Mouse (Mus musculus) adrenal gland, postnatal 10 days (tissue): ENCODE results near the gene Creg2. TPM values are rescaled to one million over a fixed set of nuclear protein-coding genes. Genes with fewer than 3 reads are reported as not detected.
A peak's percentile ranks its signal among the peaks of the same experiment; 100 is the strongest.
"Not testable (repeated sequence)": the region's sequence is repeated elsewhere in the genome, so short reads cannot be mapped to it uniquely, and the experiment has no call there.

ENCODE experiments used
- DNase-seq: peaks from one replicate; pipeline ENCODE4 v3.0.0; 2021; ENCODE audit warnings: mixed read lengths
- total RNA-seq, 2 experiments: library from RNA; stranded (reverse); gene quantifications; 2 replicates each; pipeline ENCODE4 v1.2.3; 2021

Creg2 gene
- total RNA-seq, 2 experiments from 2014 or later = 0.36 to 1.1 TPM

- DNase-seq = peak; percentile 84
These were observed 636 bp downstream of the Creg2 start for GRCm38 (mm10) chr1:39650435-39651240.

DNA sequence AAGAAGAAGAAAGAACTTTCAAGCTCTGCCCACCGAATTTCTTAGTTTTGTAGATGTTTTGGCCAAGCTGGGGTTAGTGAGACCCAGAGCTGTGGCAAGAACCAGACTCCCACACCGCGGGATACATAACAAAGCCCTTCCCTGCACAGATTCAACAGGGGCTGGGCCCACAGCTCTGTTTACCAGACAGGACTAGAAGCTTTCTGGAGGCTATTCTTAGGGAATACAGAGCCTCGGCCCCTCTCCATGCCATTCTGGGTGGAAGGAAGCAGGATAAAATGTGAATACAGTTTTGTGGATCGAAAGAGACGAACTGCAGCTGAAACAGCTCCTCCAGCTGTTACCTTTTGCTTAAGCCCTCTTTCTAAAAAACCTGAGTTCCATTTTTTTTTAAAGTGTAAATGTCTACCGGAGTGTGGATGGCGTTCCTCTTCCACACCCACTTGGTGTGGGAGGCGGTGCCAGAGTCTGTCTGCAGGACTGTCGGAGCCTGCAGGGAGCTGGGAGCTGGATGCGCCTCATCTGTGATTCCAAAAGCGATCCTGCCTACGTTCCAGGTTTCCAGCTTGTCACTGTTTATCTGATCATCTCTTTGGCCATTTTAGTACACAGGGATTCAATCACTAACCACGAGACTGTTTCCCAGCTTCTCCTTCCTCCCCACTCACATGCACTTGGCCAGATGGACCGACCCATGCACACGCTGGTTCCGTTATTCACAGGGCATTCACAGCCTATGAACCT, 1.4 kb downstream of the Creg2 start:
- peak; percentile 20 for DNase-seq

DNA sequence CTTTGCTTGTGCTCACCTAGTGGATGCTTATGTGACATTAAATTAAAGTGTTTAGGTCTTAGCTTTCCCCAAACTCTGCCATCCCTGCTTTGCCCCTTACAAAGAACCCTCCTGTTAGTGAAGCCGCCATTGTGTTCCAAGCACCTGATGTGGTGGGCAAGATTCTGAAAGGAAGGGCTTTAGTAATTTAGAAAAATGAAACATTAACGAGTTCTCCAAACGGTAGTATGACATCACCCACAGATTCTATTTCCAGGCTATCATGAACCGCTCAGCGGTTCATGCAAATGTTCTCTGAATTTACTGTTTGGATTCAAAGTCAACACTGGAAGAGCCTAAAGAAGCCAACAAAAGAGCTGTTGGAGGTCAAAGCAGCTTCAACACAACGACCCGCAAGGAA, 2.7 kb downstream of the Creg2 start:
- DNase-seq = no peak

DNA sequence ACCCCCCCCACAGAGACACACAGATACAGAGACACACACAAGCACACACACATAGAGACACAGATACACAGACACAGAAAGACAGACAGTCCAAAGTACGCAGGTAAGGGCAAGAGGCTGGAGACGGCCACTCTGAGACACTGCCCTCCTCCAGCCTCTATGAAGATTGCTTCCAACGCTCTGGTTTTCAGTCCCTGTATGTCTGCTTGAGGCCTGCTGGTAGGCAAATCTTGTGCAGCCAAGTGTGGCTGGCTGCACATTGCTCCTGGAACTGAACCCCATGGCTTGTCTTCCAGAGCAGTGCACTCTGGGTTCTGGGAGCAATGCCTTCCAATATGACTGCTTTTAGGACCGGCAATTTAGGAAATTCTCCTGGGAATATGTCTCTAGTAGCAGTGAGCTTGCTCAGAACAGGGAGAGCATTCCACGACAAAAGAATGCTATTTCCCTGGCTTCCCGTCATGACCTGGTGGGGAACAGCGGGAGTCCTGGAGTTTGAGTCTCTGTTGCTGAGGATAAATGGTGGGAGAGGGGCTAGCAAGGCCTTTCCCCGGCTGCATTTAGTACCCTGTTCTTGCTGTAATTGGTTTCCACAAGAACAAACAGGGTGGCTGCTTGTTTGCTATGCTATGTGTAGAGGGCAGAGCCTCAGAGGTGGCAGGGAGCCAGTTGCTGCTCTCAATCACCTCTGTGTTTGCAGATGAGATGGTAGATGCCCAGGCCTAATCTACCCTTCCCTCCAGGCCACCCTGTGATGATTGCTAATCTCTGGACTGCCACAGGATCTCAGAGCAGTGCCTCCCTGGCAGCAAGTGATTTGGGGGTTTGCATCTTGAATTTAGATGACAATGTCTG, 5.1 kb downstream of the Creg2 start:
- no peak for DNase-seq

DNA sequence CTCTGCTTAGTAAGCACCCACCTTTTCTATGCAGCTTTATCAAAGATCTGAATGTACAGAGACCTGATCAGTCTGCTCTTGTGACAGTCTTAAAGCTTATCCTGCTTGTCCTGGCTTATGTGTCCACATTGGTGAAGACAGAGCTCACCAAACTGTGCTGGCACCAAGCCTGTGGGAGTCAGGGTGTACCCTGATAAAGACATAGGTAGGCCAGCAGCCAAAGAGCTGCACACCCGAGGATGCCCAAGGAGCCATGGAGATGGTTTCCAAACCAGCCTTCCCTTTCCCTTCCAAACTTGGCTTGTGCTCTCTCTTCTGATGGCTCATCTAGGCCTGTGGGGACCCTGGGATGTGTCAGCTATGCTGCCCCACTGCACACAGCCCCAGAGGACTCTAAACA, 6.9 kb downstream of the Creg2 start:
- no peak for DNase-seq

DNA sequence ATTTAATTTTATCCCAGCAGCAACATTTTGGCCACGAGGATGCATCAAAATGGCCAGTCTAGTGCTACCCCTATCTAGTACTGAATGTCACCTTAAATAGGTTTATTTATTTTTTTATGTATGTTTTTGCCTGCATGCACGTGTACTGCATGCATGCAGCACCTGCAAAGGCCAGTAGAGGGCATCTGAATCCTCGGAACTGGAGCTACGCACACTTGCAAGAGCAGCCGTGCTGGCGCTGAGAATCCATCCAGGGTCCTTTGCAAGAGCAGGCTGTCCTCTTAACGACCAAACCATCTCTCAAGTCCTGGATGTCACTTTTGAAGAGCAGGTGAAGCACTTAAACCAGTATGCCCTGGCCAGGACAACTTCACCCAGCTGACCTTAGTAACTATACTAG, 9.6 kb downstream of the Creg2 start:
- DNase-seq = no peak

DNA sequence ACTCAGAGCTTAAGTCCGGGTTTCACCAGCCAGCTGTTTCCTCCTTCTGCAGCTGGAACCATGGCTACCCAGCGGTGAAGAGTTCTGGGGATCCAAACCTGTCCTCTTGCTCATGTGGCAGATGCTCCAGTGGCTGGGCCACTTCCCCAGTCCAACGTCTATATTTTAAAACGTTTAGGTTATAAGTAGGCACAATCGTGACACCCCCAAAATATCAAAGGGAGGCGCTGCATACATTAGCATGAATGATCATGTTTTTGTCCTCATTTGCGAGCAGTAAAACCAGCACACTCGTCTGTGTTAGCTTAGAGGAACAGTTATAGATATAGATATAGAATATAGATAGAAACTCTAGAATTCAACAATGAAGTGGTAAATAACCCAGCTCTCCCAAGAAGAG, 14.1 kb downstream of the Creg2 start:
- DNase-seq = no peak

- no peak for DNase-seq
These were observed 14.6 kb downstream of the Creg2 start for GRCm38 (mm10) chr1:39636660-39637059.

GRCm38 (mm10) chr1:39636196-39636595, 15.1 kb downstream of the Creg2 start:
- no peak for DNase-seq

DNA sequence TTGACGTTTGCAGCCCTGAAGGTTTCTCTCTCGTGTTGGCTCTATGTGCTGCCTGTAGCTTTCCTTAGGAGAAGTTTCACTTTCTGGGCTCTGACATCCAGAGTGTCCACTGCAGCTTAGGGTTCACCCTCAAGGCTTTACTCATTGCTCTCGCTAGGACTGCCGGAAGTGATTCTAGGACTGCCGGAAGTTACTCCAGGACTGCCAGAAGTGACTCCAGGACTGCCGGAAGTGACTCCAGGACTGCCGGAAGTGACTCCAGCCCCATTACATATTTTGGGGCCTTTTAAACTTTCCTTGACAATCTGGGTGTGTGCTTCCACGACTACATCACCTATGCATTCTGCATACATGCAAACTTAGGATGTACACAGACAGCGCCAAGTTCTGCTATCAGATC, 22.7 kb downstream of the Creg2 start:
- no peak for DNase-seq

GRCm38 (mm10) chr1:39625491-39625890, 25.8 kb downstream of the Creg2 start:
- no peak for DNase-seq

- DNase-seq = no peak
These were observed 27.5 kb downstream of the Creg2 start for GRCm38 (mm10) chr1:39623729-39624128.

DNA sequence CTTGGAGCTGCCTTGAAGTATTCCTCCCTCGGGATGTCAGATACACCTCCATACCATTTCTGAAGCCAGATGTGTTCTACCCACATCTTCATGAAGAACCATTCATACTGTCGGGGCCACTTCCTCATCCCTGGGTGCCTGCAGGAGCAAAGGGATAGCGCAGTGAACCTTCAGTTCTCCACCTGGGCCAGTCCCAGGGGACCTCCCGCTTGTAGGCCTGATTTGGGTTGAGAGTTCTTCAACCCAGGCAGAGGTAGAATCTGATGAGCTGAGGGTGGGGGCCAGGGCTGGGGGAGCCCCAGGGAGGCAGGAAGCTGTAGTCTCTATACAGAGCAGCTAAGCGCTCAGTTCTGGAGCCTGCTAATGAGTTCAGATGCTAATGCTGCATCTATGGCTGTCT, 28.2 kb downstream of the Creg2 start:
- no peak for DNase-seq

GRCm38 (mm10) chr1:39618524-39618923, 32.8 kb downstream of the Creg2 start:
- DNase-seq = peak; percentile 47

- no peak for DNase-seq
These were observed 35.7 kb downstream of the Creg2 start for GRCm38 (mm10) chr1:39615526-39615925.

DNA sequence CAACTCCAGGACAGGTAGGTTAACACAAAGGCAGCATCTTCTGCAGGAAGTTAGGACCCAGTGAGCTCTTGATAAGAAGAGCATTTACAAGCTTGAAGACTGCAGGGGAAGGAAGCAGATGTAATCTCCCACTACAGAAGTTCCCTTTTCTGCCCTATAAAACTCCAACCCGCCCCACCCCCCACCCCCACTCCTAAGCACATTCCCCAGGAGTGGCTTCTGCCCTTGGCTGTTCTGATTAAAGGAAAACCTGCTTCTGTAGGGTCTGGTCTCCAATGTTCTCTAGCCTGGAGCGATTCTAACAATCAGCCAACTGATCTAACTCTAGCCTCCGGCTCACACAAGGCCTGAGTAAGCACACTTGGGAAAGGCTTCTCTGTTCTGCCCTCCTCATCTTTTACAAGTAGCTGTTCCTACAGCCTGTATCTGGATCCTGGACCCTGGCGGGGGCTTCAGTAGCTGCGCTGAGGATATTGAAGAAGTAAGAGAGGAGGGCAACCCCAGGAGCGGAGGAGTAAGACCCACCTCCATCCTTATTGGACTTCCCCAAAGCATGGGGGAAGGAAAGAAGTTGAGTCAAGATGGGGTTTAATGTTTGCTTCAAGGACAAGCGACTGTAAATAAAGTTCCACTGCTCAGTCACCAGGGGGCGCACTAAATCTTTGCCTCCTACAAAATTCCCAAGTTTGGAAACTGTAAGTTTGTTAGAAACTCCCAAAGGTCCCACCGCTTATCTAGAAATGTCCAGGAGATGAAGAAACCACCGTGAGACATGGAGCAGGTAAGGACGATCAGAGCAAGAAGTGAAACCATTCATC, 36.6 kb downstream of the Creg2 start:
- DNase-seq = peak; percentile 82

DNA sequence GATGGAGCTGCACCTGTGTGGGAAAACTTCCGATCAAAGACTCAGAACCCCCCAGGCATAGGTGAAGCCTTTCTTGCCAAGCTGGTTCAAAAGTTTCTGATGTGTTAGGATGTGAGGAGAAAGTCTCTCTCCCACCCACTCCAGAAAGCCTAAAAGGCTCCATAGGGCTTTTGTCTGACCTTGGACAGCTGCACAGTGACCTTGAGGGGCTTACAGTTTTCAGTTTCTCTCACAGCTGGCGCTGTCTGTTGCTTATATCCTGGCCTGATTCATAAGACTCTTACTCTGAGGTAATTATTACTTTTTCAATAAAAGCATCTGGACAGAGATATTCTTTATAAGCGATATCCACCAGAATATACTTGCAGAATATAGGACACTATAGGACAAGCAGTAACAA, 38.2 kb downstream of the Creg2 start:
- DNase-seq = no peak

DNA sequence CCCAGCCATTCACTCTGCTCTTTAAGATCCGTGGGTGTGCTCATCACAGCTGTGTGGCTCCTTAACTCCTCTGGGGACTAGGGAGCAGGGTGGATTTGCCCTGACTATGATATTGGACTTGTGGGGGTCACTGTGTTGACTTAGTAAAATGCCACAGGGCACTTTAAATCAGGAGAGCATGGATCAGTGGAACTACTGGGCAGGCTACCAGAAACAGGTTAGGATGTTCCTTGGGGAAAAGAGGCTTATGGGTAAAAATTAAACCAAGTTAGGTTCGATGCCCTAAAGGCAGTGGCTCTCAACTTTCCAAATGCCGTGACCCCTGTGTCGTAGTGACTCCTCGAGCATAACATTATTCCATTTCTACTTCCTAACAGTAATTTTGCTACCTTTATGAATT, 38.8 kb downstream of the Creg2 start:
- no peak for DNase-seq

- DNase-seq = no peak
These were observed 42.7 kb downstream of the Creg2 start for GRCm38 (mm10) chr1:39608534-39608933.

DNA sequence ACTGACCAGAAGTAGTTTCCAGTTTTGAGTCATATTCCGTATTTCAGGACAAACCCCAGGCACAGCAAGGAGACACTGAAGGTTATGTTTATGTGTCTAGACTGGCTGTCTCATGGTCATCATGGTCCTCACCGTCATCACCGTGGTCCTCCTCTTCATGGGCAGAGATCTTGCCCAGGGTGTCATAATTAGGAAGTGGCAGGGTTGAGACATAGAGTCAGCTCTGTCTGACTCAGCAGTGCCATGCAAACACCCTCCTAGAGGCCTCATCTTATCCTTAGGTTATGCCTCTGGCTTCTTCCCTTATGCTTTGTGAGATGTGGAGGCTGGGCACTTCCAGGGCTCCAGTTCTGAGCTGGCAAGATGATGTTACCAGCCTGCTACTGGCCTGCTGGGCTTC, 48.8 kb downstream of the Creg2 start:
- DNase-seq = no peak

- DNase-seq = peak; percentile 71
These were observed 52.5 kb downstream of the Creg2 start for GRCm38 (mm10) chr1:39598726-39599125.

DNA sequence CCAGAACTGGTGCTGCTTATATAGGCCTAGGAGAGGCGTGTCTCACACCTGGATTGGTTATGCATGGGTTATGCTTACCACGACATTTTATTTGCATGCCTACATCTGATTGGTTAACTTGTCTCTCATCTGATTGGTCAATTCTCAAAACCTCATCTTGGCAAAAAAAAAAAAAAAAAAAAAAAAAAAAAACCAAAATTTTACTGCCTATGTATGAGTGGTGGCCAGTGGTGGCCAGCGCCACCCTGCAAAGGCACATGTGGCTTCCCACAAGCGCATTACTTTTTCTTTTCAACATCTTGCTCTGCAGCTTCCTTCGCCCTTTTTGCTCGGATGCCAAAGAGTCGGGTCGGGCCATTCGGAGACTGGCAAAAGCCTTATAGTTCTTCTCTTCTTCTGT, 54.1 kb downstream of the Creg2 start:
- DNase-seq = not testable (repeated sequence)
